Mouse (Mus musculus) mature B cell (primary cell): Measurements from ENCODE around the gene Dynll2.

Experiments used
- in situ Hi-C: fragments of 300-500 bp; cut with MboI; formaldehyde crosslinking; loops from 2 replicates; pipeline ENCODE4 v1.14.3; 2019

Dynll2 gene

DNA sequence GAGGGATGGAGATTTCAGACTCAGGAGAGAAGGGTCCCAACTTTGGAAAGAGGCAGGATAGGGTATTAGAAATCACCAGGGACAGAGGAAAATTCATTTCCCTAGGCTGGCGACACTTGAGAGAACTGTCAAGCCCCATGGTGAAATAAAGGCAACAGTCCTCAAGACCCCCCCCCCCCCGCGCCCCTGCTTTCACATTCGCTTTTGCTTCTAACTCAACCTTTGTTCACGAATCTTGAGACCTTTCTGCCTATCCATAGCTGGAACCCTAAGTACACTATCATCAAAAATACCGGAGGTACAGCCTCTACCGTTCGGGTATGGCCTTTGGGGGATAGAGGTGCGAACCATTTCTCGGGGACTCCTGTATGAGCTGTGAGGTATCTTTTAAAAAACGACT, 528 bp upstream of the Dynll2 start:
- in situ Hi-C loops, result no loop called here

DNA sequence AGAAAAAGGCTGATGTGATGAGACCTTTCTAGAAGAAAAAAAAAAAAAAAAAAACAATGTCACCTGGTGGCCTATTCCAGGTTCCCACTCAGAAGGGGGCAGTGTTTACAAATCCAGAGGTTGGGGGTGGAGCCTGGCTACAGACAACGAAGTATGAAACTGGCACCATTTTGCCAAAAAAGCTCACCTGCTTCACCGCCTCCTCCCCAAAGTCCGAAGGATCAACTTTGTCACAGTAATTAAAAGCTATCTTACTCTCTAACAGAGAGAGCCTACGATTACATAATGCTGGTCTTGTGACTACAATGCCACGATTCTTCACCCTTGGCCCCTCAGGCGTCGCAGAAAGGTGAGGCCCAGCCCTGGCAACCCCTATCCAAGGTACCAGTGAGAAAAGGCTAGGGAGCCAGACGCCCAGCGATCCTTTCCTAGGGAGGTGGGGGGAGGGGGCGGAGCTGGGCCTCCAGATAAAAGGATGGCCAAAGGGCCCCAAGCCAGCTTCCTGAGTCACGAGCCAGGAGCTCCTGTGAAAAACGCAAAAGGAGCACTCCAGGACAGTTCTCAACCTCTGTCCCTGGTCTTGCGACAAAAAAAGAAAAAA, 1.1 kb downstream of the Dynll2 start:
- in situ Hi-C loops, result no loop called here

- in situ Hi-C loops, result no loop called here
Observed at GRCm38 (mm10) chr11:87985643-87986042, 1.7 kb downstream of the Dynll2 start.

DNA sequence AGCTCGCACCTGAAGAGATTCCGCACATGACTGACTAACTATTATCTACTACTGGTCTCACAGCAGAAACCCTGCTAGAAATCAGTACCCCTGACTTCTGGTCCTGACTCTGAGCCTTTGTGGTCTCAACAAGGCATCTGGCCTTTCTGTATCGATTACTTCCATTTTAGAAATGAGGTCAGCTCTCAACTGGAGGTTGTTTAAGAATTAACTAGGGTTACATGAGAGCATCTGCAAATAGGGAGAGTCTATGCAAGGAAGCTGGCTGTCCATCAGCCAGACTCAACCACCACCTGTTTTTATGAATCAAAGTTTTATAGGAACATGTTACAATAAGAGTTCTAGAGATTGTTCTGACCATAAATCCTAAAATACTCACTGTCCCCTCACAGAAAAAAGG, 2.8 kb downstream of the Dynll2 start:
- in situ Hi-C loops, result no loop called here

DNA sequence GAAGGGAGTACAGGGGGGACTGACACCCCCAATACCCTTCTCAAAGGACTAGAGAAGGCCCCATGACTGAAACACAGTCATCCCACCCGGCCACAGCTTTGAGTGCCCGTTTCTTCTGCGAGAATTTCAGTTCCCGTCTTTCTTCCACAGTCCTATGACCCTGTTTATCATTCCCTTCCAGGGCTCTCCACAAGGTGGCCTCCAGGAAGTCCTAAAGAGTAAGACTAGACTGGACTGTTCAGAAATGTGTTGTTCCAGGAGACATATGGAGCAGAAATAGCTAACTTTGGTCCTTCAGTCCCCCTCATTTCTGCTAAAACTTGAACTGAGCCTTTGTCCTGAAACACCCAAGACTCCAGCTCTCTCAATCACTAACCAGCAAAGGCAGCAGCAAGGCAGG, 8.4 kb downstream of the Dynll2 start:
- in situ Hi-C loops, result loop anchor here (10.0 kb wide), 1 partner anchor 846 kb away; no protein-coding TSS in a partner anchor

- in situ Hi-C loops, result loop anchor here (10.0 kb wide), 1 partner anchor 848 kb away; no protein-coding TSS in a partner anchor
Observed at GRCm38 (mm10) chr11:87977021-87977420, 10.3 kb downstream of the Dynll2 start.

GRCm38 (mm10) chr11:87974477-87975181, 12.7 kb downstream of the Dynll2 start:
- in situ Hi-C loops, result loop anchor here (5.0 to 10.0 kb wide), 3 partner anchors 73 to 850 kb away; partner anchors contain the start of gene Srsf1

DNA sequence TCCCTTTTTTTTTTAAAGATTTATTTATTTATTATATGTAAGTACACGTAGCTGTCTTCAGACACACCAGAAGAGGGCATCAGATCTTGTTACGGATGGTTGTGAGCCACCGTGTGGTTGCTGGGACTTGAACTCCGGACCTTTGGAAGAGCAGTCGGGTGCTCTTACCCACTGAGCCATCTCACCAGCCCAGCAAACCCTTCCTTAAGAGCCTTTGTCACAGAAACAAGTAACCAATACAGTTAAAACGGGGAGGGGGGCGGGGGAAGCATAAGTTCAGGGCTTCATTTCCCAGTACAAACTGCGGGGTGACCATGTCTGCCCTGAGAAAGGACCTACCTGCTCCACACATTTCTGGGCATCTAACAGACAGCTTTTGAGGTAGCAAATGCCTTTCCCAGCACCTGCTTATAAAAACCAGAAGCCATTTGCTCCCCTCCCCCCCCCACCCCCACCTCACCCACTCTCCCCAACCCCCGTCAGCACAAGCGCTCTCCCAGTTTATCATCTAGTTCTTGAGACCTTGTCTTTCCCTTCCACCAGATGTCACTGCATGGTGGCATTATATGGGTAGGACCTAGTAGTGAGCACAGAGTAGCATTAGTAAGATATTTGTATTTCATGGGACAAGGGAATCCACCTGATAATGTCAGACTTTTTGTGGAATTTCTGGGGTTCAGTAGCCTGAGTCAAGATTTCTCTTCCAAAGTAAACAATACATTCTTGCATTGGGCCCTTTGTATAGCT, 13.6 kb downstream of the Dynll2 start:
- in situ Hi-C loops, result loop anchor here (5.0 to 10.0 kb wide), 3 partner anchors 74 to 851 kb away; partner anchors contain the start of gene Srsf1

DNA sequence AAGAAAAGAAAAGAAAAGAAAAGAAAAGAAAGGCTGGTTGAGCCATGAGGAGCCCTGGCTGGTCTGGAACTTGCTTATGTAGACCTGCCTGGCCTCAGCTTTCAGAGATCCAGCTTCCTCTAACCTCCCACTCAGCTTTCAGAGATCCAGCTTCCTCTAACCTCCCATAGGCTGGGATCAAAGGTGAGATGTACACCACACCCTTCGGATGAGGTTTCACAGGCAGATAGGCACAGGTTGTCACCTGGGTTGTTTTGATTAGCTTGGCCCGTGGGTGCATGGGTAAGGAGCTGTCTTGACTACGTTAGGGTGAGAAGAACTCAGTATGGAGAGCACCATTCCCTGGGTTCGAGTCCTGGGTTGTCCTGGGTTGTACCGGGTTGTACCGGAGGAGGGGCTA, 14.5 kb downstream of the Dynll2 start:
- in situ Hi-C loops, result loop anchor here (5.0 to 10.0 kb wide), 3 partner anchors 74 to 852 kb away; partner anchors contain the start of gene Srsf1

DNA sequence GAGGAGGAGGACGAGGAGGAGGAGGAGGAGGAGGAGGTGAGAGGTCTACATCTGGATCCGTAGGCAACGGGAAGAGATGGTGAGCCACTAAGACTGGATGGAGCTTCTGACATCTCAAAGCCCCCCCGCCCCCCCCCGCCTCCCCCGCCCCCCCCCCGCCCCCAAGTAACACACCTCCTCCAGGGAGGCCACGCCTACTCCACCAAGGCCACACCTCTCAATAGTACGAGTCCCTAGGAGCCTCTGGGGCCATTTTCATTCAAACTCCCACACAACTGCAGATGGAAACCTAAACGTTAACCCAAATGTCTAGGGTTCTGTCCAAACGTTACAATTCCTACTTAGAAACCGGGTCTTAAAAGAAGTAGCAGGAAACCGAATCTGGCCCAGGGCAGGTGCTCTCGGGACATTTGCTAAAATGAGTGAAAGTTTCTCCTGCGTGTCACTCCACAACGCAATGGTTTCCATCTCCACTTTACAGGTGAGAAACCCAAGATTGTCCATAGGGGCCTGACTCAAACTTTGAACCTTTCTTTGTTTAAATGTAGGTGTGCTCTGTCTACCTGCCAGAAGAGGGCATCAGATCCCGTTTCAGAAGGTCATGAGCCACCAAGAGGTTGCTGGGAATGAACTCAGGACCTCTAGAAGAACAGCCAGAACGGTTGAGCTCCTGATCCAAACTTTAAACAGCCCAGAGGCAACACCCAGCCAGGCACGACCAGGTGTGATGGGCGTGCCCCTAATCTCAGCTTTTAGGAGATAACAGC, 18.8 kb downstream of the Dynll2 start:
- in situ Hi-C loops, result no loop called here

- in situ Hi-C loops, result no loop called here
Observed at GRCm38 (mm10) chr11:87967692-87968289, 19.5 kb downstream of the Dynll2 start.

- in situ Hi-C loops, result no loop called here
Observed at GRCm38 (mm10) chr11:87966214-87966613, 21.1 kb downstream of the Dynll2 start.

- in situ Hi-C loops, result no loop called here
Observed at GRCm38 (mm10) chr11:87965293-87965692, 22.0 kb downstream of the Dynll2 start.

DNA sequence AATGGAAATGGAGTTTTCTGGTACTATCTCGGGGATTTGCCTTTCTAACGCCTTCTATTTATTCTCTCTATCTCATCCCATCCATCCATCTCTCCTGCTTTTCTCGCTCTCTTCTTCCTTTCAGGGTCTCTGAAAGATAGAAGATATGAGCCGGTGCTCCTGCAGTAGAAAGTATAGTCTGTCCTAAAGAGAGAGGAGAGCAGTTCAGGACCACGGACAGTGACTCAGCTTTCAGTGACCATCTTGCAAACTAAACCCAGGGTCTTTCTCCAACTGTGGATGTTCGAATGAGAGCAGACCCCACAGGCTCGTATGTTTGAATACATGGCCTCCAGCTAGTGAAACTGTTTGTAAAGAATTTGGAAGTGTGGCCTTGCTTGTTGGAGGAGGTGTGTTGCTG, 30.3 kb downstream of the Dynll2 start:
- in situ Hi-C loops, result no loop called here

DNA sequence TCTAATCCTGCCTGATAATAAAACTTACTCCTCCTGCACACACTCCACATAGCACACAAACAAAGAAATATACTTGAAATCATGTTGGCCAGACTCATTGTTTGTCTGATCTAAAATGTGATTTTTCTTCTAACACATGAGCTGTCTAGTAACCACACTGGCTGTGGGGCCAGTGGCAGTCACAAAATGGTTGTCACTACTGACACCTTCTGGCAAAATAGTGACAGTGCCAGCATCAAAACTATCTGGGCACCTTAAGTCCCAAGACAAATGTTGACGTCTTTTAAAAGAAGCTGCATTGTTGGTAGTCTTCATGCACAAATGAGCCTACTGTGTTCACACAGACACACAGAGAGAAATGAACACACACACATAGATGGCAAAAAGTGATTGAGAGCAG, 32.2 kb downstream of the Dynll2 start:
- in situ Hi-C loops, result no loop called here

DNA sequence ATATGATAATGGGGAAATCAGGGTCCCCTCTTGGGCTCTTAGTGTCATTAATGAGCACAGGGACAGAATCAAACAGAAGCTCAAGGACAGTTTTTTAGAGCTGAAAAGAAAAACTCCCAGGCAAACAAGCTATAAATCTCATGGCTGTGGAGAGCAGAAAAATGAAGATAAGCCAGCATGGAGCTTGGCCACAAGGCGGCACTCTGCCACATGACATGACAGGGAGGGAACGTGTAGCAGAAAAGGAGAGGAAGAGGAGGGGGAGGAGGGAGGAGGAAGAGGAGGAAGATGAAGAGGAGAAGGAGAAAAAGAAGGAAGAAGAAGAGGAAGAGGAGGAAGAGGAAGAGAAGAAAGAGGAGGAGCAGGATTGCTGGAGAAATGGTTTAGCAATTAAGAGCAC, 37.3 kb downstream of the Dynll2 start:
- in situ Hi-C loops, result no loop called here

GRCm38 (mm10) chr11:87935467-87935866, 51.9 kb downstream of the Dynll2 start:
- in situ Hi-C loops, result no loop called here

- in situ Hi-C loops, result no loop called here
Observed at GRCm38 (mm10) chr11:87933731-87934130, 53.6 kb downstream of the Dynll2 start.

- in situ Hi-C loops, result no loop called here
Observed at GRCm38 (mm10) chr11:87930348-87930747, 57.0 kb downstream of the Dynll2 start.
